Mouse (Mus musculus): Measurements from ENCODE around the gene Gsto2. TPM values are rescaled to one million over a fixed set of nuclear protein-coding genes. Genes with fewer than 3 reads are reported as not detected.
A peak's percentile ranks its signal among the peaks of the same experiment; 100 is the strongest.

Gsto2 gene
- polyA plus RNA-seq, 1 experiment from 2014 or later: 1.8 TPM

- Histone ChIP-seq H3K27me3 (ENCODE audit: control insufficient read depth, insufficient read depth, low read length) (no peaks in the 10 kb centered on the region), H3K4me2 (replicated peaks; ENCODE audit: low read depth, low read length) (no peak overlapping the region), H3K4me3 (ENCODE audit: low read length) (no peak overlapping the region), H3K36me3 (ENCODE audit: control insufficient read depth, insufficient read depth, low read length) (no peaks in the 10 kb centered on the region; the same call in 1 of the 2 replicates), H3K9me3 (ENCODE audit: control insufficient read depth, low read length) (no peaks in the 10 kb centered on the region), H3K4me1 (ENCODE audit: control insufficient read depth, insufficient read depth, low read length) (no peaks in the 10 kb centered on the region), H3K27ac (ENCODE audit: low read depth, low read length) (no peak overlapping the region), H3K9ac (ENCODE audit: low read depth, low read length) (no peak overlapping the region)
- WGBS: 69% methylated on average over 4 of the region's 4 CpGs
- ATAC-seq (ENCODE audit: low FRiP score, low TSS enrichment): no peak
Measured at GRCm38 (mm10) chr19:47867628-47868175, 2.4 kb downstream of the Gsto2 start.

GRCm38 (mm10) chr19:47868951-47869350, 3.6 kb downstream of the Gsto2 start:
- H3K9ac ChIP-seq (ENCODE audit: low read depth, low read length): no peak overlapping the region
- H3K9me3 ChIP-seq (ENCODE audit: control insufficient read depth, low read length): no peaks in the 10 kb centered on the region
- no peaks in the 10 kb centered on the region for H3K4me1 ChIP-seq (ENCODE audit: control insufficient read depth, insufficient read depth, low read length)
- WGBS: 54% methylated on average over 4 of the region's 4 CpGs
- H3K27ac ChIP-seq (ENCODE audit: low read depth, low read length): no peak overlapping the region
- no peak for ATAC-seq (ENCODE audit: low FRiP score, low TSS enrichment)
- H3K4me3 ChIP-seq (ENCODE audit: low read length): no peak overlapping the region
- H3K27me3 ChIP-seq (ENCODE audit: control insufficient read depth, insufficient read depth, low read length): no peaks in the 10 kb centered on the region
- no peaks in the 10 kb centered on the region; the same call in 1 of the 2 replicates for H3K36me3 ChIP-seq (ENCODE audit: control insufficient read depth, insufficient read depth, low read length)
- no peak overlapping the region for H3K4me2 ChIP-seq (replicated peaks; ENCODE audit: low read depth, low read length)

DNA sequence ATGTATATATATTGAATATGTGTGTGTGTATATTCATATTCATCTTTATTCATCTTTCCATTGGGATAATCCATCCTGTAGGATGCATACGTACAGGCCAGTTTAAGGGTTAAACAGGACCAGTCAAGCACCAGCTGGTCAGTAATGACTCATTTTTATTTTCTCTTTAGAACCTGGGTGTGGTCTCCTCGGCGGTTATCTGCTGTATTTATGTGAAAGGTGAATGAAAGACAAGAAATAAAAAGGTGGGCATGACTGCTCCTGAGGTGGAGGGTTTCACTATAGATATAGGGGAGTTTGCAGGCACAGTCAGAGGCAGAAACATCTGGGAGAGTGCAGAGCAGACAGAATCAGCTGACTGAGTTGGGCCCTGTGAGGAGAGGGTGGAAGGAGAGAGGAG, 4.2 kb downstream of the Gsto2 start:
- Histone ChIP-seq H3K4me3 (ENCODE audit: low read length) (no peak overlapping the region), H3K9ac (ENCODE audit: low read depth, low read length) (no peak overlapping the region), H3K4me2 (replicated peaks; ENCODE audit: low read depth, low read length) (no peak overlapping the region), H3K9me3 (ENCODE audit: control insufficient read depth, low read length) (no peaks in the 10 kb centered on the region), H3K36me3 (ENCODE audit: control insufficient read depth, insufficient read depth, low read length) (no peaks in the 10 kb centered on the region; the same call in 1 of the 2 replicates), H3K27ac (ENCODE audit: low read depth, low read length) (no peak overlapping the region), H3K27me3 (ENCODE audit: control insufficient read depth, insufficient read depth, low read length) (no peaks in the 10 kb centered on the region), H3K4me1 (ENCODE audit: control insufficient read depth, insufficient read depth, low read length) (no peaks in the 10 kb centered on the region)
- no peak for ATAC-seq (ENCODE audit: low FRiP score, low TSS enrichment)
- WGBS: 32% methylated on average over 3 of the region's 3 CpGs

GRCm38 (mm10) chr19:47870102-47870666, 4.8 kb downstream of the Gsto2 start:
- Histone ChIP-seq H3K9ac (ENCODE audit: low read depth, low read length) (no peak overlapping the region), H3K4me2 (replicated peaks; ENCODE audit: low read depth, low read length) (no peak overlapping the region), H3K27ac (ENCODE audit: low read depth, low read length) (no peak overlapping the region), H3K4me3 (ENCODE audit: low read length) (no peak overlapping the region), H3K36me3 (ENCODE audit: control insufficient read depth, insufficient read depth, low read length) (no peaks in the 10 kb centered on the region), H3K9me3 (ENCODE audit: control insufficient read depth, low read length) (no peaks in the 10 kb centered on the region), H3K4me1 (ENCODE audit: control insufficient read depth, insufficient read depth, low read length) (no peaks in the 10 kb centered on the region), H3K27me3 (ENCODE audit: control insufficient read depth, insufficient read depth, low read length) (no peaks in the 10 kb centered on the region)
- 71% methylated on average over 7 of the region's 7 CpGs for WGBS
- ATAC-seq (ENCODE audit: low FRiP score, low TSS enrichment): no peak

DNA sequence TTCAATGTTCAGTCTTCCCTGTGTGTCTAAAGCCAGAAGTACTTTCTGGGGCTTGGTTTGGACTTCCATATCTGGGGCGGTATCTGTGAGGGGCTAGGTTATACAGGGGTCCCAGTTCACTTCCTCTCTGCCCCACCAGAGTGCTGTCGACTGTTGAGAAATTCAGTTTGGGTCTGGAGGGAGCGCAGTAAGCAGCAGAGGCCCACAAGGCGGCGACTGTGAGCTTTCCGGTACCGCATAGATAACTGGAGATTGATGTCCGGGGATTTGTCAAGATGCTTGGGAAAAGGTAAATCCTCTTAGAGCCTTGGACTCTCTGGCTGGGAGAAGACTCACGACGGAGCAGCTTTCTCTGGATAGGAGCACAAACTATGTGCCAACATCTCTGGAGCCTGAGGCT, 6.2 kb downstream of the Gsto2 start:
- Histone ChIP-seq H3K4me1 (ENCODE audit: control insufficient read depth, insufficient read depth, low read length) (no peaks in the 10 kb centered on the region), H3K4me3 (ENCODE audit: low read length) (no peak overlapping the region), H3K9ac (ENCODE audit: low read depth, low read length) (no peak overlapping the region), H3K27me3 (ENCODE audit: control insufficient read depth, insufficient read depth, low read length) (no peaks in the 10 kb centered on the region; the same call in 1 of the 2 replicates), H3K27ac (ENCODE audit: low read depth, low read length) (no peak overlapping the region), H3K4me2 (replicated peaks; ENCODE audit: low read depth, low read length) (no peak overlapping the region), H3K9me3 (ENCODE audit: control insufficient read depth, low read length) (no peaks in the 10 kb centered on the region), H3K36me3 (ENCODE audit: control insufficient read depth, insufficient read depth, low read length) (no peaks in the 10 kb centered on the region)
- no peak for ATAC-seq (ENCODE audit: low FRiP score, low TSS enrichment)
- 39% methylated on average over 10 of the region's 10 CpGs for WGBS

GRCm38 (mm10) chr19:47876252-47876651, 10.9 kb downstream of the Gsto2 start:
- H3K9me3 ChIP-seq (ENCODE audit: control insufficient read depth, low read length): no peaks in the 10 kb centered on the region
- no peaks in the 10 kb centered on the region; the same call in 1 of the 2 replicates for H3K27me3 ChIP-seq (ENCODE audit: control insufficient read depth, insufficient read depth, low read length)
- 77% methylated on average over 15 of the region's 15 CpGs for WGBS
- H3K4me2 ChIP-seq (replicated peaks; ENCODE audit: low read depth, low read length): no peak overlapping the region
- H3K9ac ChIP-seq (ENCODE audit: low read depth, low read length): no peak overlapping the region
- H3K27ac ChIP-seq (ENCODE audit: low read depth, low read length): no peak overlapping the region
- no peaks in the 10 kb centered on the region for H3K4me1 ChIP-seq (ENCODE audit: control insufficient read depth, insufficient read depth, low read length)
- ATAC-seq (ENCODE audit: low FRiP score, low TSS enrichment): 0 out of 2 replicates have a peak, but pooled peaks have one; percentile 35
- no peaks in the 10 kb centered on the region for H3K36me3 ChIP-seq (ENCODE audit: control insufficient read depth, insufficient read depth, low read length)
- H3K4me3 ChIP-seq (ENCODE audit: low read length): no peak overlapping the region

DNA sequence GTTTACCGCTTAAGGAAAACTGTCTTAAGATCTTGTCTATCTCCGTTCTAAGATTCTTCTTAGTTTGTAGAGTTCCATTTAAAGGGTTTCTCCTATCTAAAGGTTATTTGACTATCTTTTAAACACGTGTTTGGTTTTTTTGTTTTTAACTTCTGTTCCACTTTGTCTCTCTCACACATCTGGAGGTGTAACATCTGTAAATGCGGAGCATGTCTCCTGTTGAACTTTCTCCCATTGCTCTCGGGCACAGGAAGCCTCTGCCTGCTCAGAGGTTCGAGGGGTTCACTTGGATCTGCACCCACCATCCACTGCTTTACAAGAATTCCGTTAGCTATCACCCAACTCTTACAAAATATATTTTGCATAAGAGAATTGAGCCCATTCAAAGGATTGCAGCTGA, 16.2 kb downstream of the Gsto2 start:
- Histone ChIP-seq H3K9me3 (ENCODE audit: control insufficient read depth, low read length) (no peaks in the 10 kb centered on the region), H3K4me1 (ENCODE audit: control insufficient read depth, insufficient read depth, low read length) (peaks cover 9% of the 10 kb centered on the region; the same call in 1 of the 2 replicates), H3K4me2 (replicated peaks; ENCODE audit: low read depth, low read length) (no peak overlapping the region), H3K27ac (ENCODE audit: low read depth, low read length) (no peak overlapping the region), H3K9ac (ENCODE audit: low read depth, low read length) (no peak overlapping the region), H3K27me3 (ENCODE audit: control insufficient read depth, insufficient read depth, low read length) (no peaks in the 10 kb centered on the region), H3K4me3 (ENCODE audit: low read length) (no peak overlapping the region), H3K36me3 (ENCODE audit: control insufficient read depth, insufficient read depth, low read length) (no peaks in the 10 kb centered on the region)
- ATAC-seq (ENCODE audit: low FRiP score, low TSS enrichment): no peak
- 86% methylated on average over 7 of the region's 7 CpGs for WGBS

GRCm38 (mm10) chr19:47882151-47882881, 17.0 kb downstream of the Gsto2 start:
- no peaks in the 10 kb centered on the region for H3K27me3 ChIP-seq (ENCODE audit: control insufficient read depth, insufficient read depth, low read length)
- H3K9ac ChIP-seq (ENCODE audit: low read depth, low read length): no peak overlapping the region
- no peaks in the 10 kb centered on the region for H3K9me3 ChIP-seq (ENCODE audit: control insufficient read depth, low read length)
- H3K4me3 ChIP-seq (ENCODE audit: low read length): no peak overlapping the region
- no peak overlapping the region for H3K27ac ChIP-seq (ENCODE audit: low read depth, low read length)
- H3K4me2 ChIP-seq (replicated peaks; ENCODE audit: low read depth, low read length): no peak overlapping the region
- peaks cover 9% of the 10 kb centered on the region; the same call in 1 of the 2 replicates for H3K4me1 ChIP-seq (ENCODE audit: control insufficient read depth, insufficient read depth, low read length)
- WGBS: 26% methylated on average over 11 of the region's 11 CpGs
- peak; percentile 61; the same call in 1 of the 2 replicates for ATAC-seq (ENCODE audit: low FRiP score, low TSS enrichment)
- no peaks in the 10 kb centered on the region for H3K36me3 ChIP-seq (ENCODE audit: control insufficient read depth, insufficient read depth, low read length)

DNA sequence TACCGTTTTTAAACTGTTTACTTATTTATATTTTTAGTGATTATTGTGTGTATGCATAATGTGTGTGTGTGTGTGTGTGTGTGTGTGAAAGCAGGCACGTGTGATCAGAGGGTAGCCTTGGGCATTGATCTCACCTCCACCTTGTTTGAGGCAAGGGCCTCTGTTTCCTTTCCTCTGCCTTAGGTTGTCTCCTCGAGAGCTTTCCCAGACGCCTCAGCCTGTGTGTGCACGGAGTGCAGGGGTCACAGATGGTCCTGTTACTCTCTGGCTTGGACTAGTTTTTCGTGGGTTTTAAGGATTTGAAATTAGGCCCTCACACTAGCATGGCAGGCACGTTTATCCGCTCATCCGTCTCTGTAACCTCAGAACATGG, 17.5 kb downstream of the Gsto2 start:
- H3K4me3 ChIP-seq (ENCODE audit: low read length): no peak overlapping the region
- H3K4me1 ChIP-seq (ENCODE audit: control insufficient read depth, insufficient read depth, low read length): peaks cover 9% of the 10 kb centered on the region; the same call in 1 of the 2 replicates
- 0 out of 2 replicates have a peak, but pooled peaks have one; percentile 33 for ATAC-seq (ENCODE audit: low FRiP score, low TSS enrichment)
- H3K36me3 ChIP-seq (ENCODE audit: control insufficient read depth, insufficient read depth, low read length): no peaks in the 10 kb centered on the region
- H3K4me2 ChIP-seq (replicated peaks; ENCODE audit: low read depth, low read length): no peak overlapping the region
- no peaks in the 10 kb centered on the region for H3K27me3 ChIP-seq (ENCODE audit: control insufficient read depth, insufficient read depth, low read length)
- 54% methylated on average over 9 of the region's 9 CpGs for WGBS
- H3K9me3 ChIP-seq (ENCODE audit: control insufficient read depth, low read length): no peaks in the 10 kb centered on the region
- H3K27ac ChIP-seq (ENCODE audit: low read depth, low read length): no peak overlapping the region
- no peak overlapping the region for H3K9ac ChIP-seq (ENCODE audit: low read depth, low read length)

All from kidney, embryonic 14.5 days (tissue).